Mouse (Mus musculus): ENCODE measurements at regions not wholly inside any gene's neighbourhood (a gene's known extent, or its start where the extent isn't known, plus 50 kb on each side); places are given as distances from the start of the nearest gene placed in this dataset.
A peak's percentile ranks its signal among the peaks of the same experiment; 100 is the strongest.

GRCm38 (mm10) chr14:55338500-55338899 is 116.7 kb downstream of the Dhrs2 start:
- TF ChIP-seq MAX (IDR thresholded peaks at IDR 0.05; ENCODE audit: low read depth) (no peak), POLR2A (IDR thresholded peaks at IDR 0.05; ENCODE audit: insufficient read length, low read depth) (no peak), USF1 (IDR thresholded peaks at IDR 0.05; ENCODE audit: low read depth) (no peak), POLR2AphosphoS2 (IDR thresholded peaks at IDR 0.05; ENCODE audit: insufficient read length, low read depth) (no peak), TCF12 (IDR thresholded peaks at IDR 0.05; ENCODE audit: insufficient read depth, poor library complexity, severe bottlenecking) (no peak), MYOG (IDR thresholded peaks at IDR 0.05; ENCODE audit: control insufficient read depth in 1 of 3, insufficient read depth in 1 of 3, insufficient read length in 2 of 3, low read depth in 2 of 3) (peak in 2 of 3 experiments; percentile 21 to 79), E2F4 (IDR thresholded peaks at IDR 0.05; ENCODE audit: insufficient read depth) (no peak)
